Mouse (Mus musculus): ENCODE data around the gene Gpr55. TPM values are rescaled to one million over a fixed set of nuclear protein-coding genes. Genes with fewer than 3 reads are reported as not detected.
"Not testable (repeated sequence)": the region's sequence is repeated elsewhere in the genome, so short reads cannot be mapped to it uniquely, and the experiment has no call there.

Gpr55 gene
- not detected for total RNA-seq (2021)

GRCm38 (mm10) chr1:85960873-85961272, at the start of gene Gpr55:
Gene Gpr55, minus strand, starts transcription at chr1:85961007.
- intact Hi-C loops (cut with DNase I): no loop called here

GRCm38 (mm10) chr1:86007778-86008177, 47.0 kb upstream of the Gpr55 start:
- intact Hi-C loops (cut with DNase I): loop anchor here (1.0 kb wide), 2 partner anchors 72 to 154 kb away; no protein-coding TSS in a partner anchor
- peak; percentile 90 to 94 for DNase-seq

More at GRCm38 (mm10) chr1:85960873-85961272, at the start of gene Gpr55:
- no peak for DNase-seq

GRCm38 (mm10) chr1:86006040-86006439, 45.2 kb upstream of the Gpr55 start:
- intact Hi-C loops (cut with DNase I): no loop called here
- no peak for DNase-seq

GRCm38 (mm10) chr1:86005540-86005939, 44.7 kb upstream of the Gpr55 start:
- intact Hi-C loops (cut with DNase I): no loop called here
- DNase-seq: no peak

- DNase-seq: no peak
- intact Hi-C loops (cut with DNase I): no loop called here
Measured at GRCm38 (mm10) chr1:85999853-86000570, 39.2 kb upstream of the Gpr55 start.

GRCm38 (mm10) chr1:85998012-85998411, 37.2 kb upstream of the Gpr55 start:
- intact Hi-C loops (cut with DNase I): no loop called here
- no peak for DNase-seq

- no peak for DNase-seq
- intact Hi-C loops (cut with DNase I): no loop called here
Measured at GRCm38 (mm10) chr1:85997221-85997620, 36.4 kb upstream of the Gpr55 start.

- intact Hi-C loops (cut with DNase I): no loop called here
- DNase-seq: no peak
Measured at GRCm38 (mm10) chr1:85993541-85993940, 32.7 kb upstream of the Gpr55 start.

- no peak for DNase-seq
- intact Hi-C loops (cut with DNase I): no loop called here
Measured at GRCm38 (mm10) chr1:85992175-85992574, 31.4 kb upstream of the Gpr55 start.

GRCm38 (mm10) chr1:85988882-85989281, 28.1 kb upstream of the Gpr55 start:
- intact Hi-C loops (cut with DNase I); DNase-seq: not testable (repeated sequence)

- no peak for DNase-seq
- intact Hi-C loops (cut with DNase I): no loop called here
Measured at GRCm38 (mm10) chr1:85988351-85988750, 27.5 kb upstream of the Gpr55 start.

GRCm38 (mm10) chr1:85985784-85986183, 25.0 kb upstream of the Gpr55 start:
- no peak for DNase-seq
- intact Hi-C loops (cut with DNase I): no loop called here

GRCm38 (mm10) chr1:85981738-85982357, 21.0 kb upstream of the Gpr55 start:
- intact Hi-C loops (cut with DNase I): no loop called here
- peak; percentile 59 to 63 for DNase-seq

- intact Hi-C loops (cut with DNase I): no loop called here
- no peak for DNase-seq
Measured at GRCm38 (mm10) chr1:85977709-85978108, 16.9 kb upstream of the Gpr55 start.

GRCm38 (mm10) chr1:85973468-85973877, 12.7 kb upstream of the Gpr55 start:
- intact Hi-C loops (cut with DNase I): no loop called here
- DNase-seq: no peak

GRCm38 (mm10) chr1:85972341-85972740, 11.5 kb upstream of the Gpr55 start:
- DNase-seq: no peak
- intact Hi-C loops (cut with DNase I): no loop called here

GRCm38 (mm10) chr1:85971070-85971469, 10.3 kb upstream of the Gpr55 start:
- DNase-seq: no peak
- intact Hi-C loops (cut with DNase I): no loop called here

GRCm38 (mm10) chr1:85969519-85969918, 8.7 kb upstream of the Gpr55 start:
- intact Hi-C loops (cut with DNase I): no loop called here

GRCm38 (mm10) chr1:85969081-85969480, 8.3 kb upstream of the Gpr55 start:
- intact Hi-C loops (cut with DNase I): no loop called here
- DNase-seq: no peak

More at GRCm38 (mm10) chr1:85969519-85969918, 8.7 kb upstream of the Gpr55 start:
- DNase-seq: no peak

GRCm38 (mm10) chr1:85965856-85966255, 5.0 kb upstream of the Gpr55 start:
- intact Hi-C loops (cut with DNase I): no loop called here
- no peak for DNase-seq

- intact Hi-C loops (cut with DNase I): no loop called here
- no peak for DNase-seq
Measured at GRCm38 (mm10) chr1:85962081-85962480, 1.3 kb upstream of the Gpr55 start.

- DNase-seq: no peak
- intact Hi-C loops (cut with DNase I): no loop called here
Measured at GRCm38 (mm10) chr1:85959889-85960276, 924 bp downstream of the Gpr55 start.

Measured in heart, postnatal 10 days (tissue).